Mouse (Mus musculus) embryo, embryonic 10 days (tissue): ENCODE data around the gene Zfp977.
"Not testable (repeated sequence)": the region's sequence is repeated elsewhere in the genome, so short reads cannot be mapped to it uniquely, and the experiment has no call there.

ENCODE experiments used
- DNase-seq: peaks from one replicate; pipeline ENCODE4 v3.0.0-alpha.2; 2015; ENCODE audit warnings: low spot score

The Zfp977 gene

GRCm38 (mm10) chr7:42592413-42592812, at the start of gene Zfp977:
Zfp977 (minus strand) TSS chr7:42592547.
- not testable (repeated sequence) for DNase-seq

- DNase-seq: not testable (repeated sequence)
Measured at GRCm38 (mm10) chr7:42631031-42631430, 38.7 kb upstream of the Zfp977 start.

DNA sequence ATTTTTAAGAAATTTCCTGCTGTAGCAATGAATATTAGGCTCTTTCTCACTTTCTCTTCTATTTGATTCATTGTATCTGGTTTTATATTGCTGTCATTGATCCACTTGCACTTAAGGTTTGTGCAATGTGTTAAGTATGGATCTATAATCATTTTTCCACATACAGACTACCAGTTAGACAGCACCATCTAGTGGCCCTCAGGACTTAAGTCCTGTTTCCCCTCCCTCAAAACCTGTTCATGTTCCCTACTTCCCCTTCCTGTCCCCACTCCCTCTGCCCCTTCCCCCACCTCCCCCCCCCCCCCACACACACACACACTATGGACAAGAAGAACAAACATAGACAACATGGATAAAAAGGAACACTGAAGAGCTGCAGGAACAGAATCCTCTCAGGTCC, 3.3 kb upstream of the Zfp977 start:
- not testable (repeated sequence) for DNase-seq

DNA sequence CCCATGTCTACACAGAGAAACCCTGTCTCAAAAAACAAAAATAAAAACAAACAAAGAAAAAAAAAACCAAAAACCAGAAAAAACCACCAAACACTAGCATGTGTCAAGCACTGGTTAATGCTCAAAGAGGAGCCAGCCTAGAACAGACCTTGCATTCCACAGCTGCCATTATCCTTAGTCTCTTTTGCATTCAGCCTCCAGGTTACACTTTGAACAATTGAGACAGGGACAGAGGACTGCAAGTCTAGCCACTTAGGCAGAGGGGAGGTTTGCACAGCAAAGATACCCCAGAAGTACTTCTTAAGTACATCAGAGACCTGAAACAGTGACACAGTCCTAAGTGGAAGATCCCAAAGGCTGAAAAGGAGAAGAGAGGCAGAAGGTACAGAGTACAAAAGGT, 1.0 kb downstream of the Zfp977 start:
- not testable (repeated sequence) for DNase-seq

- DNase-seq: no peak
Measured at GRCm38 (mm10) chr7:42578488-42578887, 13.9 kb downstream of the Zfp977 start, which contains the start of gene Gm21028. Gm21028 (minus strand) TSS chr7:42578588.

DNA sequence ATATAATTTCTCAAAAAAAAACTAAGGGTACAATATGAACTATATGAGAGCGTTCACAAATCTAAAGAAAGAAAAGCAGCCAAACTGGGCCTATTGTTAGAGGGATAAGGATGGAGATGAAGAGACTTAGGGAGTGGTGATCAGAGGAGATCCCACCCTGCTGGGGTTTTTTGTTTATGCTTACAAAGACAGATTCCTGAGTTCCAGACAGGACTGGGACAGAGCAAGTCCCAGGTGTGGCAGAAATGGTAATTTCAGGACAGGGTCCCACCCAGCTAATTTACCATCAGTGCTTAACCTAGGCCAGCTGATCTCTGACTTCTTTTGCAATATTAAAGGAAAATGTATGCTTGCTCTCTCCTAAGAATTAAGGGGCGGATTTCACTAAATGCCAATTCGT, 40.6 kb downstream of the Zfp977 start:
- no peak for DNase-seq
